Mouse (Mus musculus) brown adipose tissue, adult 24 weeks (tissue): Measurements from ENCODE around the gene Rps26. TPM values are rescaled to one million over a fixed set of nuclear protein-coding genes. Genes with fewer than 3 reads are reported as not detected.

Source experiments
- polyA plus RNA-seq: library from polyadenylated mRNA; stranded (reverse); fragments of >200 nt; gene quantifications from 2 replicates; pipeline ENCODE4 v1.2.4, GENCODE M21; 2012; ENCODE audit not compliant: missing spikeins, insufficient read depth, insufficient read length

Rps26 gene
- polyA plus RNA-seq, 1 experiment: 292 TPM

Other genes with a start within 250 kb of the Rps26 start
- 16.9 and 22.4 TPM in 2 replicates for gene Ankrd52, start 249.6 kb downstream of the Rps26 start, polyA plus RNA-seq
- not detected in 2 replicates for gene Slc39a5, start 225.5 kb downstream of the Rps26 start, polyA plus RNA-seq
- 67.1 and 87.6 TPM in 2 replicates for gene Nabp2, start 215.3 kb downstream of the Rps26 start, polyA plus RNA-seq
- gene Rnf41, start 215.1 kb downstream of the Rps26 start, polyA plus RNA-seq: 15.1 and 17.1 TPM in 2 replicates
- gene Smarcc2, start 167.5 kb downstream of the Rps26 start, polyA plus RNA-seq: 63.7 and 94.7 TPM in 2 replicates
- gene Myl6, start 132.6 kb downstream of the Rps26 start, polyA plus RNA-seq: 1,414 and 1,508 TPM in 2 replicates
- gene Myl6b, start 128.1 kb downstream of the Rps26 start, polyA plus RNA-seq: 13.5 and 24.5 TPM in 2 replicates
- gene Esyt1, start 100.9 kb downstream of the Rps26 start, polyA plus RNA-seq: 31.6 and 35.5 TPM in 2 replicates
- gene Zc3h10, start 79.0 kb downstream of the Rps26 start, polyA plus RNA-seq: 4.7 TPM in 2 replicates
- gene Rpl41, start 77.4 kb downstream of the Rps26 start, polyA plus RNA-seq: 1,628 and 2,018 TPM in 2 replicates
- 36.0 and 56.8 TPM in 2 replicates for gene Pa2g4, start 60.8 kb downstream of the Rps26 start, polyA plus RNA-seq
- gene Erbb3, start 37.1 kb downstream of the Rps26 start, polyA plus RNA-seq: 1.3 and 2.0 TPM in 2 replicates
- 0.32 and 0.58 TPM in 2 replicates for gene Ikzf4, start 19.2 kb upstream of the Rps26 start, polyA plus RNA-seq
- 24.4 and 34.2 TPM in 2 replicates for gene Suox, start 47.3 kb upstream of the Rps26 start, polyA plus RNA-seq
- gene Rab5b, start 69.5 kb upstream of the Rps26 start, polyA plus RNA-seq: 87.6 and 108 TPM in 2 replicates
- not detected in 2 replicates for gene Pmel, start 77.4 kb upstream of the Rps26 start, polyA plus RNA-seq
- 8.6 and 11.1 TPM in 2 replicates for gene Cdk2, start 78.3 kb upstream of the Rps26 start, polyA plus RNA-seq
- 4.6 and 6.0 TPM in 2 replicates for gene Dgka, start 118.1 kb upstream of the Rps26 start, polyA plus RNA-seq
- gene Pym1, start 121.1 kb upstream of the Rps26 start, polyA plus RNA-seq: 12.5 and 19.5 TPM in 2 replicates
- gene Mmp19, start 164.2 kb upstream of the Rps26 start, polyA plus RNA-seq: 34.9 and 38.0 TPM in 2 replicates
- 29.6 and 38.8 TPM in 2 replicates for gene Dnajc14, start 177.3 kb upstream of the Rps26 start, polyA plus RNA-seq
- 3.5 and 5.2 TPM in 2 replicates for gene Tmem198b, start 177.6 kb upstream of the Rps26 start, polyA plus RNA-seq
- gene Sarnp, start 190.6 kb upstream of the Rps26 start, polyA plus RNA-seq: 66.7 and 88.6 TPM in 2 replicates
- 36.4 and 37.7 TPM in 2 replicates for gene Ormdl2, start 194.9 kb upstream of the Rps26 start, polyA plus RNA-seq